Mouse (Mus musculus): ENCODE results near the gene Pgpep1.

GRCm38 (mm10) chr8:70601271-70601649, 58.9 kb downstream of the Pgpep1 start:
- TF ChIP-seq CTCF (conservative IDR thresholded peaks at IDR 0.05; ENCODE audit: low read length) (no peak), POU5F1 (IDR thresholded peaks at IDR 0.05; ENCODE audit: borderline replicate concordance, low read length) (no peak), NANOG (IDR thresholded peaks at IDR 0.05; ENCODE audit: borderline replicate concordance, low read length) (no peak)
